Mouse (Mus musculus): ENCODE results near the gene Hand1.
A peak's percentile ranks its signal among the peaks of the same experiment; 100 is the strongest.
"Not testable (repeated sequence)": the region's sequence is repeated elsewhere in the genome, so short reads cannot be mapped to it uniquely, and the experiment has no call there.

Hand1 gene

DNA sequence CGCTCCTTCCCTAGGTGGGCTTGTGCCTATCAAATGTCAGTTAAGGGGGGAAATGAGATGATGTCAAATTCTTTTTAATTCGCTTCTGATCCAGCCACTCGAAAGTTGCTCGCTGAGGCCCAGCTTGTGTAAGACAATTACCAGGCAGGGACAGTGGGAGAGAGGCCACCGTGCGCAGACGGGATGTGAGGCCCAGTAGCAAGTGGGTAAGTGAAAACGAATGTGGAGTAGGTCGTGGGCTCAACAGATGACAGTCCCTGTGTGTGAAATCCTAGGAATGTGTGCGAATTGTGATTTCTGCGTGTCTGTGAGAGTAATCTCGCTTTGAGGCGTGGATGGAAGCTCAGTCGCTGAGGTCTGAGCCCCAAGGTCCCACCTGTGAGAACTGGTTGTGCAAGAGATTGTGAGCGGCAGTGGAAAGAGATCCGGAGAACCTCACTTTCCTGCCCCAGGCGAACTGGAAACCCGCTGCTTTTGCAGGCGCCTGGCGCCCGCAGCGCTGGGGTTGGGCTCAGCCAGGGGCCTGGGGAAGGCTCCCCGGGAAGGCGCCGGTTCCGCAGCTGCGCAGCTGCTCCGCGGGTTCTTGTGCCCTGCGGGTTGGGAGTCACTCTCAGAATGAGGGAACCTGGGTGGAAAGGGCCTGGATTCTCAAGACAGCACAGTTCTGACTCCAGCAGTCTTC is 819 bp upstream of the Hand1 start:
- DNase-seq (ENCODE audit: low spot score in 2 of 2) = no peak

- no peak for DNase-seq (ENCODE audit: low spot score in 2 of 2)
These were observed 757 bp downstream of the Hand1 start for GRCm38 (mm10) chr11:57831861-57832260.

DNA sequence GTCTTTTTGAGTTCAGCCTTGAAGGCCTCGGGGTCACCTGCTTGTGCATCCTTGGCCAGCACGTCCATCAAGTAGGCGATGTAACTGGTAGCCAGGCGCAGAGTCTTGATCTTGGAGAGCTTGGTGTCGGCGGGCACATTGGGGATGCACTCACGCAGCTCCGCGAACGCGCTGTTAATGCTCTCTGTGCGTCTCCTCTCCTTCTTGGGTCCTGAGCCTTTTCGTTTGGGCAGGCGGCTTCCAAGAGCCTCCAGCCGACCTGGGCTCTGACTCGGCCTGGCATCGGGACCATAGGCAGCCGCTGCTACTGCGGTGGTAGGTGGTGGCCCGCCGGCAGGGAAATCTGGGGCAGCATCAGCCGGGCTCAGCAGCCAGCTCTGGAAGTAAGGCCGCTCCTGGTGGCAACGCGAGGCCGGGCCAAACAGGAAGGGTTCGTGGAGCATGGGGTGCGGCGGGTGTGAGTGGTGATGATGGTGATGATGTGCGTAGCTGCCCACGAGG is 1.3 kb downstream of the Hand1 start:
- DNase-seq (ENCODE audit: low spot score in 2 of 2) = no peak

- DNase-seq (ENCODE audit: low spot score in 2 of 2) = no peak
These were observed 2.5 kb downstream of the Hand1 start for GRCm38 (mm10) chr11:57829871-57830775.

- DNase-seq (ENCODE audit: low spot score in 2 of 2) = no peak
These were observed 3.4 kb downstream of the Hand1 start for GRCm38 (mm10) chr11:57828955-57829870.

- DNase-seq (ENCODE audit: low spot score in 2 of 2) = no peak
These were observed 4.6 kb downstream of the Hand1 start for GRCm38 (mm10) chr11:57827915-57828545.

- DNase-seq (ENCODE audit: low spot score in 2 of 2) = no peak
These were observed 5.3 kb downstream of the Hand1 start for GRCm38 (mm10) chr11:57827048-57827914.

GRCm38 (mm10) chr11:57825234-57825633 is 7.4 kb downstream of the Hand1 start:
- not testable (repeated sequence) for DNase-seq (ENCODE audit: low spot score in 2 of 2)

GRCm38 (mm10) chr11:57823714-57824113 is 8.9 kb downstream of the Hand1 start:
- no peak for DNase-seq (ENCODE audit: low spot score in 2 of 2)

GRCm38 (mm10) chr11:57823159-57823558 is 9.5 kb downstream of the Hand1 start:
- DNase-seq (ENCODE audit: low spot score in 2 of 2) = not testable (repeated sequence)

DNA sequence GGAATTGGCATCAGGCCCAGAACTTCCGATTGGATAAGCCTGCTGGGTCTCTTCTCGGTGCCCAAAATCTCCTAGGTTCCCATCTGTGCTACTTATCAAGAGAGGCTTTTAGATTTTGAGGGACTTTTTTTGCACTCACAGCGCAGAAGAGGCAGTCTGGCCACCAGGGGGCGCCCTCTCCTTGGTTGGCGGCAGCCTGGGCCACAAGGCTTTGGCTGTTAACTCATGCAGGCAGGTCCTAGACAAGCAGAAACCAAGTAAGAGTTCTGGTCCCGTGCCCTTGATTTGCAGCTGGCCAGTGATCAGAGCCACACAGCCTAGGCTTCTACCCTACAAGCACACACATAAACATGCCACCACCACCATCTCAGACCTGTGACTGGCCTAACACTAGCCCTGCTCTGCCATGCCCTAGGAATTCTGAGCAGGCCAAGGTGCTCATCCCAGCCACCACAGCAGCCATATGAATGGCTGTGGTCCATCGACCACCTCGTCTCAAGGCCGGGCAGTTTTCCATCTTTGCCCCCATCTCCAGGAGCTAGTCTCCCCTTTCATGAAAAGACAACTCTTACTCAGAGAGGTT is 12.5 kb downstream of the Hand1 start:
- DNase-seq (ENCODE audit: low spot score in 2 of 2) = peak; percentile 48 to 74

GRCm38 (mm10) chr11:57818189-57818588 is 14.4 kb downstream of the Hand1 start:
- DNase-seq (ENCODE audit: low spot score in 2 of 2) = no peak

DNA sequence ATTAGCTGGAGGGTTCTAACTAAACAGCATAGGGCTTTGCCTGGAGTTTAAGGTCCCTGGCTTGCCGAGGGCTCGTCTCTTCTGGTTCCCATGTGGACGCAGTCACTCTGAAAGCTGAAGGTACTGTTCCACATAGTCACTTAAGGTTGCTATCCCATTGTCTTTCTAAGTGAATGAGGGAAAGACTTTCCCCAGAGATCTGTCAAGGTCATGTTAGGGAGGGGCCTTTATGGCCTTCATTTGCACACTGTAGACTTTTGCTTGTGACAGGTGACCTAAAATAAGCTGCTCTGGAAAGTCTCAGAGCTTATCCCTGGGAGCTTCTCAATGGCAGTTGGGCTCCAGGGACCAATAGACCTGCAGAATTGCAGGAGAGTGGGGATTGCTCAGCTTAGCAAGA is 19.0 kb downstream of the Hand1 start:
- no peak for DNase-seq (ENCODE audit: low spot score in 2 of 2)

DNA sequence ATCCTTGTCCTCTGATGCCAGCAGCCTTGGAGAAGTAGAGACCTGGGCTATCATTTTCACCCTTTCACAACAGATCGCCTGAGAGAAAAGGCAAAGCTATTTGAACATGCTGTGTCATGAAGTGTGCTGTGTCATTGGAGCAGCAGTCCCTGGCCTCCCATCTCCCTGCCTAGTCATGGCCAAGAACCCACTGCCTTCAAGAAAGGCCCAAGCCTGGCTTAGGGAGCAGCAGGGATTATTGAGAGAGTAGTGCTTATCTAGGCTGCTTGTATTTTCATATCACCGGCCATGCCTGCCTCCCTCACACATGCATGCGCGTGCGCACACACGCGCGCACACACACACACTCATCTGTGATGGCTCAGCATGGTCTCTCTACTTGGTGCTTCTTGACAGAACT is 20.4 kb downstream of the Hand1 start:
- no peak for DNase-seq (ENCODE audit: low spot score in 2 of 2)

DNA sequence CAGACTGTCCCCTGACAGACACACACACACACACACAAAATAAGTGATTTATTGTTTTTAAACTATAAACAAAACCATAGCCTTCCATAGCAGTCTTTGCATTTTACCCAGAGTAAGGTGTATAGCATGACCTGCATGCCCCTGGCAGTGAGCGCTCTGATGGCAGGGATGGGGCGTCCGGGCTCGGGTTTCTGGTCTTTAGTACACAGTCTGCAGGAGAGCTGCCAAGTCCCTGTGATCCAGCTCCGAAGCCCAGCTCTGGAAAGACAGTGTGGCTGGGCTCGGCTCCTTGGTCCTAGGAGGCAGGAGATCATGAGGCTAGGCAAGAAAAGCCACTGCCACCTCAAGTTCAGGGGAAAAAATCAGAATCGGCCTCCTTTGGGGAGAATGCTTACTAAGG is 21.6 kb downstream of the Hand1 start:
- DNase-seq (ENCODE audit: low spot score in 2 of 2) = no peak

DNA sequence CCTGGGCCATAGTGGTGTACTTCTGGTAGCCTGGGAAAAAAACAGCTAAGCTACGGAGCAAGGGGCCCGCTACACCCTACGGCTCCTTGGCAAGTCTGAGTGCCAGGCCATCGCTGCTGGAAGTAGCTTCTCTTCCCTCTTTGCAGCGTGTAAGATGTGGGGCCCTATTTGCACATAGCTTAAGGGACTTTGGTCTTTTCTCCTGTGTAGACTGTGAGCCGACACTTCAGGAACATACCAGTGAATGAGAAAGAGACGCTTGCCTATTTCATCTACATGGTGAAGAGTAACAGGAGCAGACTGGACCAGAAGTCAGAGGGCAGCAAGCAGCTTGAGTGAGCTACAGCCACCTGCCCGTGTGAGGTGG is 22.9 kb downstream of the Hand1 start:
- no peak for DNase-seq (ENCODE audit: low spot score in 2 of 2)

DNA sequence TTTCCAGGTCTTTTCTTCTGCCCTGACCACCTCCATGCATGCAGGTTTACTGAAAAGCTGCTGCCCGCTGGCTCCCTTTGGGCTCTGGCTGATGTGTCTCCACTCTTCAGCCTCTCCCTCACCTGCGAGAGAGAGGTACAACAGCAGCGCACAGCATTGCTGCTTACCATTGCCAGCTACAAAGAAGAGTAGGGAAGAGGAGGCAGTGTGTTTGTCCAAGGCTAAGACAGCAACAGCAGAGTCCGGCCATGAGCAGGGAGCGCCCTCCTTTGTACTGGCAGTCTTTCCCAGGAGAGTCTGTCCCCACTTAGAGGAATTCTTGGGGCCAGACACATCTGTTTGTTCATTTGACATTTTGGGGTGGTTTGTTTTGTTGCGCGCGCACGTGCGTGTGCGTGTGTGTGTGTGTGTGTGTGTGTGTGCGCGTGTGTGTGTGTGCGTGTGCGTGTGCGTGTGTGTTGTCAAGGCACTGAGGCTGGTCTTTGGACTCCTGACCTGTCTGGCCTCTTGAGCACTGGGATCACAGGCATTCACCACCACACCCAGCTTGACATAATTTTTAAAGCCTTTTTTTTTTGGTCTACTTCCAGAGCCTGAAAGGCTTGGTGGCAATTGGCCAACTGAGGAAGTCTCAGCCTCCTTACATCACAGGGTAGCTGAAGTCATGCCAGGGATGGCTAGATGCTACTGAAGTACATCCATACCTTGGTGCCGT is 23.4 kb downstream of the Hand1 start:
- no peak for DNase-seq (ENCODE audit: low spot score in 2 of 2)

DNA sequence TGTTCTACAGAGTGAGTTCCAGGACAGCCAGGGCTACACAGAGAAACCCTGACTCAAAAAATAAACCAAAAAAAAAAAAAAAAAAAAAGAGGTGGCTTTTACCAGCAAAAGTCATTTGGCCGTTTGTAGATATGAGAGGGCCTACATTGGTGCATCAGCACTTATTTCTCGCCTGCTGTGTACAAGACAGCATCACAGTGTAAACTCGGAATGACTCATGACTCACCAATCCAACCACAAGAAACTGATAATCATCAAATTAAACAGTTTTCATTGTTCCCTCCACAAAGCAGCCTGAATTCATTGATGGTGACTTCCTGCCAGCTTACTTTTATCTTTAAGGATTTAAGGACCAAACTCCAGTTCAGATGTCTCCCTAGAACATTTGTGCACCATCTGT is 27.6 kb downstream of the Hand1 start:
- DNase-seq (ENCODE audit: low spot score in 2 of 2) = no peak

DNA sequence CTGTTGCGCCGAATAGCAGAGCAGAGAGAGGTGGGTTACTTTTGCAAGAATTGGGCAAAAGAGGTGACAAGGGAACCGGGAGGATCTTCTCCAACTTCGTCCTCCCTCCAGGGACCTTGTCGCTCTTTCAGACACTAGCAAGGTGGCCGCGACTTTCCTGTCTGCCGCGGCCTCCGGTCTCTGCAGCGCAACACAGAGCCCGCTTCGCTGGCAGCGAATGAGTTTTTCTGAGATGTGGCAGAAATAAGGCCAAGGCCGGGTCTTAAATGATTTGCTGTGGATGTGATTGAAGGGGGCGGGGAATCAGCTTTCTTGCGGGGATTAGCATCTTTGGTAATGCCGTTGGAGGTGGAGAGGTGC is 30.1 kb downstream of the Hand1 start:
- no peak for DNase-seq (ENCODE audit: low spot score in 2 of 2)

Measured in frontal cortex, postnatal 14 days (tissue).